ENCODE assay signal across 19 mouse cellular contexts in the genomic region with DNA sequence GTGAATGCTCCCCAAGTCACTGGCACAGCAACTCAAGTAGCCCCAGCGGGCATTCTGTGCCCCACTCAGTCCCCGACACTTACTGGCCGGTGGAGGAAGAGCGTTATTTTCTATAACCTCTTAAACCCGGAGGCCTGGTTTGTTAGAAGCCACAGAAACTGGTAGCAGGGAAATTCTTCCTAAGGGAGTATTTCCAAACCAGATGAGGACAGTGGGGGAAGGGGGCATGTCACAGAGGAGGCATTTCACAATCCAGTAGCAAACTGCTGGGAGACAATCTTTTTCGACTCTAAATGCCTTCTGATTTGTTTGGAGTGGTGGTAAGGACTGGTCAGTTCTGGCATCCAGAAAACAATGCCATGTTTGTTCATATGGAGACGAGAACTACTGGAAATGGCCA. TPM values are rescaled to one million over a fixed set of nuclear protein-coding genes. Genes with fewer than 3 reads are reported as not detected.
DNase-seq lines count a peak whose midpoint lies in the region; ATAC-seq lines count a peak whose summit lies in the region.
"Had no signal": no experiment of that assay in that cellular context is flagged by ENCODE, and none has a peak within 500 bp of the region (broad histone marks: within the 10 kb centered on the region; RNA-seq: fewer than 3 reads in every experiment).

No protein-coding gene starts in this region.

- H3K4me2 ChIP-seq in hindbrain, embryonic 12.5 days (replicated peaks) = no peak overlapping the region
- no peak overlapping the region for H3K4me2 ChIP-seq in neural tube, embryonic 13.5 days
- H3K4me2 ChIP-seq in neural tube, embryonic 15.5 days = no peak overlapping the region
- no peak overlapping the region for H3K4me2 ChIP-seq in liver, embryonic 16.5 days (ENCODE audit: low read depth, low read length)
- H3K4me2 ChIP-seq in stomach, embryonic 15.5 days = no peak overlapping the region
- H3K4me2 ChIP-seq: heart, embryonic 11.5 days; kidney, embryonic 15.5 days; midbrain, embryonic 13.5 days had no signal

- no peak for ATAC-seq in hindbrain, embryonic 12.5 days (ENCODE audit: low FRiP score)
- ATAC-seq in neural tube, embryonic 13.5 days (ENCODE audit: low read depth) = no peak
- no peak for ATAC-seq in neural tube, embryonic 15.5 days (ENCODE audit: low FRiP score)
- ATAC-seq in liver, embryonic 16.5 days (ENCODE audit: low read depth) = no peak
- ATAC-seq in stomach, embryonic 15.5 days (ENCODE audit: insufficient read depth, low FRiP score, low read depth) = no peak
- ATAC-seq: midbrain, embryonic 13.5 days had no signal

- 0 out of 2 replicates have a peak overlapping the region, but pooled peaks have one; percentile 54 for H3K27ac ChIP-seq in hindbrain, embryonic 10.5 days
- no peak overlapping the region for H3K27ac ChIP-seq in hindbrain, embryonic 12.5 days
- 0 out of 2 replicates have a peak overlapping the region, but pooled peaks have one; percentile 3 for H3K27ac ChIP-seq in neural tube, embryonic 13.5 days (replicated peaks)
- no peak overlapping the region for H3K27ac ChIP-seq in neural tube, embryonic 15.5 days (replicated peaks)
- 0 out of 2 replicates have a peak overlapping the region, but pooled peaks have one; percentile 11 for H3K27ac ChIP-seq in liver, embryonic 16.5 days (ENCODE audit: low read length)
- H3K27ac ChIP-seq in stomach, embryonic 15.5 days = peak overlapping the region; percentile 42
- H3K27ac ChIP-seq: kidney, embryonic 15.5 days; liver, embryonic 14.5 days; midbrain, embryonic 13.5 days had no signal

- DNase-seq in hindbrain, embryonic 10.5 days (ENCODE audit: low spot score) = no peak
- no peak for DNase-seq in left cerebral cortex, adult 9 months (ENCODE audit: low spot score in 2 of 2)
- DNase-seq in B cell, adult 2 months = no peak
- DNase-seq: adrenal gland, adult 2 months; cerebellum, postnatal 10 days; gastrocnemius, postnatal 14 days; heart, postnatal 36 days; right cerebral cortex, postnatal 14 days had no signal

- peaks cover 86% of the 10 kb centered on the region for H3K36me3 ChIP-seq in hindbrain, embryonic 10.5 days
- peaks cover 79% of the 10 kb centered on the region for H3K36me3 ChIP-seq in hindbrain, embryonic 12.5 days
- H3K36me3 ChIP-seq in neural tube, embryonic 13.5 days = peaks cover 85% of the 10 kb centered on the region
- peaks cover 77% of the 10 kb centered on the region for H3K36me3 ChIP-seq in neural tube, embryonic 15.5 days
- H3K36me3 ChIP-seq in liver, embryonic 16.5 days (ENCODE audit: control insufficient read depth, insufficient read depth) = no peaks in the 10 kb centered on the region; the same call in 1 of the 2 replicates
- H3K36me3 ChIP-seq in stomach, embryonic 15.5 days = peaks cover 10% of the 10 kb centered on the region

- peaks cover 23% of the 10 kb centered on the region; the same call in 1 of the 2 replicates for H3K4me1 ChIP-seq in hindbrain, embryonic 10.5 days (replicated peaks)
- peaks cover 3% of the 10 kb centered on the region; the same call in 1 of the 2 replicates for H3K4me1 ChIP-seq in hindbrain, embryonic 12.5 days
- no peaks in the 10 kb centered on the region for H3K4me1 ChIP-seq in neural tube, embryonic 13.5 days (replicated peaks)
- H3K4me1 ChIP-seq in neural tube, embryonic 15.5 days = no peaks in the 10 kb centered on the region
- peaks cover 8% of the 10 kb centered on the region for H3K4me1 ChIP-seq in liver, embryonic 16.5 days (ENCODE audit: control insufficient read depth, low read depth, low read length)
- 0 out of 2 replicates have a peak, but pooled peaks cover 3% of the 10 kb centered on the region for H3K4me1 ChIP-seq in stomach, embryonic 15.5 days
- H3K4me1 ChIP-seq: midbrain, embryonic 13.5 days had no signal

- WGBS in hindbrain, embryonic 10.5 days = 88% methylated on average over 7 of the region's 7 CpGs
- 81% methylated on average over 7 of the region's 7 CpGs for WGBS in hindbrain, embryonic 12.5 days
- 72% methylated on average over 7 of the region's 7 CpGs for WGBS in neural tube, embryonic 13.5 days
- 76% methylated on average over 7 of the region's 7 CpGs for whole genome bisulfite sequencing in neural tube, embryonic 15.5 days
- whole genome bisulfite sequencing in liver, embryonic 16.5 days (ENCODE audit: insufficient replicate concordance) = 59% methylated on average over 7 of the region's 7 CpGs
- WGBS in stomach, embryonic 15.5 days = 74% methylated on average over 7 of the region's 7 CpGs

- no peak overlapping the region for H3K9ac ChIP-seq in hindbrain, embryonic 12.5 days
- no peak overlapping the region for H3K9ac ChIP-seq in neural tube, embryonic 13.5 days
- H3K9ac ChIP-seq in neural tube, embryonic 15.5 days (replicated peaks) = no peak overlapping the region
- H3K9ac ChIP-seq in liver, embryonic 16.5 days (ENCODE audit: low read depth, low read length) = no peak overlapping the region
- H3K9ac ChIP-seq in stomach, embryonic 15.5 days = no peak overlapping the region
- H3K9ac ChIP-seq: kidney, embryonic 15.5 days; liver, embryonic 14.5 days; midbrain, embryonic 13.5 days had no signal

- H3K9me3 ChIP-seq in hindbrain, embryonic 10.5 days = no peaks in the 10 kb centered on the region
- no peaks in the 10 kb centered on the region for H3K9me3 ChIP-seq in hindbrain, embryonic 12.5 days (replicated peaks)
- no peaks in the 10 kb centered on the region for H3K9me3 ChIP-seq in neural tube, embryonic 13.5 days
- H3K9me3 ChIP-seq in neural tube, embryonic 15.5 days (replicated peaks) = no peaks in the 10 kb centered on the region
- H3K9me3 ChIP-seq in liver, embryonic 16.5 days (replicated peaks; ENCODE audit: control insufficient read depth, low read length) = no peaks in the 10 kb centered on the region
- no peaks in the 10 kb centered on the region for H3K9me3 ChIP-seq in stomach, embryonic 15.5 days
- H3K9me3 ChIP-seq: kidney, embryonic 15.5 days; midbrain, embryonic 13.5 days had no signal

- no peaks in the 10 kb centered on the region for H3K27me3 ChIP-seq in hindbrain, embryonic 10.5 days (ENCODE audit: insufficient read depth, poor library complexity, severe bottlenecking)
- H3K27me3 ChIP-seq in hindbrain, embryonic 12.5 days = no peaks in the 10 kb centered on the region
- H3K27me3 ChIP-seq in neural tube, embryonic 13.5 days = no peaks in the 10 kb centered on the region
- no peaks in the 10 kb centered on the region for H3K27me3 ChIP-seq in neural tube, embryonic 15.5 days (replicated peaks)
- H3K27me3 ChIP-seq in liver, embryonic 16.5 days (ENCODE audit: control insufficient read depth, insufficient read depth, low read depth, low read length) = no peaks in the 10 kb centered on the region
- H3K27me3 ChIP-seq in stomach, embryonic 15.5 days (replicated peaks) = no peaks in the 10 kb centered on the region
- H3K27me3 ChIP-seq: kidney, embryonic 15.5 days; midbrain, embryonic 13.5 days had no signal

- H3K4me3 ChIP-seq in hindbrain, embryonic 10.5 days = no peak overlapping the region
- no peak overlapping the region for H3K4me3 ChIP-seq in hindbrain, embryonic 12.5 days
- no peak overlapping the region for H3K4me3 ChIP-seq in neural tube, embryonic 13.5 days
- no peak overlapping the region for H3K4me3 ChIP-seq in neural tube, embryonic 15.5 days (replicated peaks)
- no peak overlapping the region for H3K4me3 ChIP-seq in liver, embryonic 16.5 days (ENCODE audit: low read depth, low read length)
- no peak overlapping the region for H3K4me3 ChIP-seq in stomach, embryonic 15.5 days (replicated peaks)
- H3K4me3 ChIP-seq: kidney, embryonic 15.5 days; midbrain, embryonic 13.5 days; myocyte had no signal

RNA-seq across cellular contexts. Expression of gene Pgd, which starts 12.6 kb away (rescaled TPM):
- 143 and 161 TPM in 2 replicates for polyA plus RNA-seq in hindbrain, embryonic 10.5 days (2016; fragmentation: Nextera tagmentation; extraction: Ambion mirVana)
- 116 and 123 TPM in 2 replicates for polyA plus RNA-seq in hindbrain, embryonic 12.5 days (2016; fragmentation: Nextera tagmentation; extraction: Ambion mirVana)
- 114 and 117 TPM in 2 replicates for polyA plus RNA-seq in neural tube, embryonic 13.5 days (2015; fragmentation: Nextera tagmentation; extraction: Ambion mirVana)
- 107 and 121 TPM in 2 replicates for polyA plus RNA-seq in neural tube, embryonic 15.5 days (2015; fragmentation: Nextera tagmentation; extraction: Ambion mirVana)
- 64.0 and 69.6 TPM in 2 replicates for polyA plus RNA-seq in liver, embryonic 16.5 days (2015; fragmentation: Nextera tagmentation; extraction: Ambion mirVana)
- 166 and 178 TPM in 2 replicates for polyA plus RNA-seq in stomach, embryonic 15.5 days (2015; fragmentation: Nextera tagmentation; extraction: Ambion mirVana)

RNA-seq across cellular contexts. Expression of gene Cenps, which starts 41.7 kb away (rescaled TPM):
- polyA plus RNA-seq in hindbrain, embryonic 10.5 days (2016; fragmentation: Nextera tagmentation; extraction: Ambion mirVana) = 56.0 and 61.9 TPM in 2 replicates
- 32.4 and 32.9 TPM in 2 replicates for polyA plus RNA-seq in hindbrain, embryonic 12.5 days (2016; fragmentation: Nextera tagmentation; extraction: Ambion mirVana)
- polyA plus RNA-seq in neural tube, embryonic 13.5 days (2015; fragmentation: Nextera tagmentation; extraction: Ambion mirVana) = 21.1 and 21.9 TPM in 2 replicates
- polyA plus RNA-seq in neural tube, embryonic 15.5 days (2015; fragmentation: Nextera tagmentation; extraction: Ambion mirVana) = 17.3 and 18.6 TPM in 2 replicates
- 10.6 and 12.3 TPM in 2 replicates for polyA plus RNA-seq in liver, embryonic 16.5 days (2015; fragmentation: Nextera tagmentation; extraction: Ambion mirVana)
- 22.6 and 23.7 TPM in 2 replicates for polyA plus RNA-seq in stomach, embryonic 15.5 days (2015; fragmentation: Nextera tagmentation; extraction: Ambion mirVana)

RNA-seq across cellular contexts. Expression of gene Cort, which starts 52.6 kb away (rescaled TPM):
- 0.25 and 1.0 TPM in 2 replicates for polyA plus RNA-seq in hindbrain, embryonic 10.5 days (2016; fragmentation: Nextera tagmentation; extraction: Ambion mirVana)
- 0.34 and 0.36 TPM in 2 replicates for polyA plus RNA-seq in hindbrain, embryonic 12.5 days (2016; fragmentation: Nextera tagmentation; extraction: Ambion mirVana)
- polyA plus RNA-seq in neural tube, embryonic 13.5 days (2015; fragmentation: Nextera tagmentation; extraction: Ambion mirVana) = not detected in 2 replicates
- not detected in 2 replicates for polyA plus RNA-seq in neural tube, embryonic 15.5 days (2015; fragmentation: Nextera tagmentation; extraction: Ambion mirVana)
- not detected in 2 replicates for polyA plus RNA-seq in liver, embryonic 16.5 days (2015; fragmentation: Nextera tagmentation; extraction: Ambion mirVana)
- 0.35 and 0.41 TPM in 2 replicates for polyA plus RNA-seq in stomach, embryonic 15.5 days (2015; fragmentation: Nextera tagmentation; extraction: Ambion mirVana)
- polyA plus RNA-seq: adrenal gland, adult 2 months; liver, embryonic 14.5 days; myocyte; thymus, postnatal 0 days had no signal

Comparison
In these comparisons a context has a peak if more than half of its experiments do, and no peak if none do; other contexts are left out.
1. H3K27ac ChIP-seq: peak in hindbrain, embryonic 10.5 days (single experiment), neural tube, embryonic 13.5 days (single experiment), liver, embryonic 16.5 days (single experiment) and stomach, embryonic 15.5 days (single experiment); none in hindbrain, embryonic 12.5 days (single experiment) and neural tube, embryonic 15.5 days (single experiment).